Comparison of ENCODE assay signal across 14 mouse cellular contexts in the genomic region with DNA sequence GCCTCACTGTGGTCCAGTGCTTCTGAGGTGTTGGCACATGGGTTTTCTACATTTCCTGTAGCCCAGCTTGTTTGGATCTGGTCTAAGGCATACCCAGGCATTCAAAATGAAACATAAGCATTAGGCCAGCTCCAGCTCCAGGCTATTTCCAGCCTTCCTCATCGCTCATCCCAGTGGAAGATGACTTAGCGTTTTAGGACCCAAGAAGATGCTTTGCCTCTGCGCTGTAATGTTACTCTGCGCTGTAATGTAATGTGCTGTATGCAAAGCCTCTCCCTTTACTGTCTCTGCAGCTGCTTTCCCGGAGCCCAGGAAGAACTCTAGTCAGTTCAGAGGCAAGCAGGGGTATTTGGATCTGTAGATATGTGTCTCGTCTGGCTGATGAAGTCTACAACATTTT. TPM values are rescaled to one million over a fixed set of nuclear protein-coding genes. Genes with fewer than 3 reads are reported as not detected.
DNase-seq lines count a peak whose midpoint lies in the region; ATAC-seq and TF ChIP-seq lines count a peak whose summit lies in the region.
"Had no signal": no experiment of that assay in that cellular context is flagged by ENCODE, and none has a peak within 500 bp of the region (broad histone marks: within the 10 kb centered on the region; RNA-seq: fewer than 3 reads in every experiment).

No protein-coding gene starts in this region.

- no peak for DNase-seq in forebrain, embryonic 14.5 days (ENCODE audit: low spot score)
- DNase-seq in forebrain, embryonic 10.5 days (ENCODE audit: extremely low spot score, low spot score), result no peak
- no peak for DNase-seq in hindbrain, postnatal 0 days (ENCODE audit: low spot score)
- DNase-seq in hindbrain, embryonic 14.5 days (ENCODE audit: low spot score), result no peak
- no peak for DNase-seq in lung, postnatal 10 days
- no peak for DNase-seq in neural tube, embryonic 10.5 days (ENCODE audit: extremely low spot score, low spot score)

- H3K36me3 ChIP-seq in forebrain, embryonic 14.5 days (ENCODE audit: control insufficient read depth, insufficient read depth, low read length), result peaks cover 73% of the 10 kb centered on the region
- H3K36me3 ChIP-seq in forebrain, embryonic 10.5 days (replicated peaks), result peaks cover 92% of the 10 kb centered on the region
- H3K36me3 ChIP-seq in hindbrain, postnatal 0 days (ENCODE audit: insufficient read depth, low read length), result peaks cover 34% of the 10 kb centered on the region
- H3K36me3 ChIP-seq in hindbrain, embryonic 14.5 days (replicated peaks; ENCODE audit: control insufficient read depth, insufficient read depth), result peaks cover 74% of the 10 kb centered on the region
- peaks cover 20% of the 10 kb centered on the region for H3K36me3 ChIP-seq in lung, embryonic 16.5 days (ENCODE audit: control insufficient read depth, insufficient read depth, low read length)

- no peak for TF ChIP-seq CTCF in hindbrain, postnatal 0 days (IDR thresholded peaks at IDR 0.05; ENCODE audit: low read depth)

- no peak overlapping the region for H3K4me2 ChIP-seq in forebrain, embryonic 14.5 days (ENCODE audit: low read length)
- no peak overlapping the region for H3K4me2 ChIP-seq in hindbrain, postnatal 0 days (ENCODE audit: low read depth, low read length)
- H3K4me2 ChIP-seq in hindbrain, embryonic 14.5 days (replicated peaks), result no peak overlapping the region
- H3K4me2 ChIP-seq in lung, embryonic 16.5 days (ENCODE audit: low read depth, low read length), result no peak overlapping the region
- H3K4me2 ChIP-seq: hindbrain, embryonic 12.5 days; intestine, embryonic 15.5 days had no signal

- H3K4me1 ChIP-seq in forebrain, embryonic 14.5 days (ENCODE audit: control insufficient read depth, insufficient read depth, low read length), result no peaks in the 10 kb centered on the region
- 0 out of 2 replicates have a peak, but pooled peaks cover 3% of the 10 kb centered on the region for H3K4me1 ChIP-seq in forebrain, embryonic 10.5 days
- H3K4me1 ChIP-seq in hindbrain, postnatal 0 days (ENCODE audit: insufficient read depth, low read length), result no peaks in the 10 kb centered on the region
- no peaks in the 10 kb centered on the region for H3K4me1 ChIP-seq in hindbrain, embryonic 14.5 days (replicated peaks; ENCODE audit: control insufficient read depth, insufficient read depth, low read length)
- peaks cover 8% of the 10 kb centered on the region for H3K4me1 ChIP-seq in lung, embryonic 16.5 days (replicated peaks; ENCODE audit: control insufficient read depth, insufficient read depth, low read length)
- H3K4me1 ChIP-seq: embryonic facial prominence, embryonic 10.5 days had no signal

- no peak for ATAC-seq in forebrain, embryonic 14.5 days
- 0 out of 2 replicates have a peak, but pooled peaks have one; percentile 9 for ATAC-seq in hindbrain, postnatal 0 days
- no peak for ATAC-seq in hindbrain, embryonic 14.5 days (ENCODE audit: low FRiP score)
- ATAC-seq in lung, embryonic 16.5 days (ENCODE audit: low read depth), result no peak
- ATAC-seq in granulocyte monocyte progenitor cell, adult 5-6 weeks (replicated peaks; ENCODE audit: poor library complexity, severe bottlenecking), result peak; percentile 20; the same call in 1 of the 2 replicates

- no peak overlapping the region for H3K4me3 ChIP-seq in forebrain, embryonic 14.5 days (ENCODE audit: low read depth, low read length)
- no peak overlapping the region for H3K4me3 ChIP-seq in forebrain, embryonic 10.5 days
- H3K4me3 ChIP-seq in hindbrain, postnatal 0 days (ENCODE audit: low read length), result no peak overlapping the region
- no peak overlapping the region for H3K4me3 ChIP-seq in hindbrain, embryonic 14.5 days (replicated peaks; ENCODE audit: low read length)
- H3K4me3 ChIP-seq in lung, embryonic 16.5 days (ENCODE audit: low read length), result no peak overlapping the region
- H3K4me3 ChIP-seq: embryonic facial prominence, embryonic 10.5 days; heart, embryonic 10.5 days; hindbrain, embryonic 12.5 days; intestine, embryonic 15.5 days had no signal

- H3K9me3 ChIP-seq in forebrain, embryonic 14.5 days (replicated peaks; ENCODE audit: control insufficient read depth, low read length), result no peaks in the 10 kb centered on the region
- H3K9me3 ChIP-seq in forebrain, embryonic 10.5 days, result no peaks in the 10 kb centered on the region
- H3K9me3 ChIP-seq in hindbrain, postnatal 0 days (ENCODE audit: low read length), result no peaks in the 10 kb centered on the region
- no peaks in the 10 kb centered on the region for H3K9me3 ChIP-seq in hindbrain, embryonic 14.5 days (ENCODE audit: control insufficient read depth, low read length)
- no peaks in the 10 kb centered on the region for H3K9me3 ChIP-seq in lung, embryonic 16.5 days (ENCODE audit: control insufficient read depth, low read length)
- H3K9me3 ChIP-seq: embryonic facial prominence, embryonic 10.5 days; heart, embryonic 10.5 days; hindbrain, embryonic 12.5 days; intestine, embryonic 15.5 days had no signal

- H3K9ac ChIP-seq in forebrain, embryonic 14.5 days (ENCODE audit: low read length), result no peak overlapping the region
- H3K9ac ChIP-seq in hindbrain, postnatal 0 days (replicated peaks; ENCODE audit: low read length), result no peak overlapping the region
- no peak overlapping the region for H3K9ac ChIP-seq in hindbrain, embryonic 14.5 days
- H3K9ac ChIP-seq in lung, embryonic 16.5 days (ENCODE audit: low read length), result no peak overlapping the region
- H3K9ac ChIP-seq: hindbrain, embryonic 12.5 days; intestine, embryonic 15.5 days had no signal

- 91% methylated on average over 6 of the region's 6 CpGs for WGBS in forebrain, embryonic 14.5 days
- WGBS in forebrain, embryonic 10.5 days, result 91% methylated on average over 6 of the region's 6 CpGs
- WGBS in hindbrain, postnatal 0 days, result 84% methylated on average over 6 of the region's 6 CpGs
- 87% methylated on average over 6 of the region's 6 CpGs for WGBS in hindbrain, embryonic 14.5 days
- WGBS in lung, embryonic 16.5 days, result 89% methylated on average over 6 of the region's 6 CpGs

- no peaks in the 10 kb centered on the region for H3K27me3 ChIP-seq in forebrain, embryonic 14.5 days (replicated peaks; ENCODE audit: control insufficient read depth, insufficient read depth, low read length)
- no peaks in the 10 kb centered on the region for H3K27me3 ChIP-seq in forebrain, embryonic 10.5 days (ENCODE audit: poor library complexity, severe bottlenecking)
- no peaks in the 10 kb centered on the region for H3K27me3 ChIP-seq in hindbrain, postnatal 0 days (ENCODE audit: insufficient read depth, low read length)
- no peaks in the 10 kb centered on the region for H3K27me3 ChIP-seq in hindbrain, embryonic 14.5 days (ENCODE audit: control insufficient read depth, insufficient read depth, low read length)
- H3K27me3 ChIP-seq in lung, embryonic 16.5 days (ENCODE audit: control insufficient read depth, insufficient read depth, low read depth, low read length), result no peaks in the 10 kb centered on the region
- H3K27me3 ChIP-seq: hindbrain, embryonic 12.5 days; intestine, embryonic 15.5 days had no signal

- H3K27ac ChIP-seq in forebrain, embryonic 14.5 days (ENCODE audit: low read depth, low read length), result peak overlapping the region; percentile 52; the same call in 1 of the 2 replicates
- no peak overlapping the region for H3K27ac ChIP-seq in forebrain, embryonic 10.5 days
- no peak overlapping the region for H3K27ac ChIP-seq in hindbrain, postnatal 0 days
- H3K27ac ChIP-seq in hindbrain, embryonic 14.5 days, result no peak overlapping the region
- peak overlapping the region; percentile 3; the same call in 1 of the 2 replicates for H3K27ac ChIP-seq in lung, embryonic 16.5 days (ENCODE audit: low read length)
- H3K27ac ChIP-seq: embryonic facial prominence, embryonic 10.5 days; hindbrain, embryonic 12.5 days; intestine, embryonic 15.5 days had no signal

RNA-seq across cellular contexts. Expression of gene Armc10, which starts 12.4 kb away (rescaled TPM):
- polyA plus RNA-seq in forebrain, embryonic 14.5 days (2014; fragmentation: Nextera tagmentation; extraction: Ambion mirVana), result 93.3 and 101 TPM in 2 replicates
- 64.6 and 65.4 TPM in 2 replicates for polyA plus RNA-seq in forebrain, embryonic 10.5 days (2016; fragmentation: Nextera tagmentation; extraction: Ambion mirVana)
- 77.9 and 78.7 TPM in 2 replicates for total RNA-seq in hindbrain, postnatal 0 days (2014; rRNA removed)
- 32.8 and 34.4 TPM in 2 replicates for polyA plus RNA-seq in hindbrain, postnatal 0 days (2015; fragmentation: Nextera tagmentation; extraction: Ambion mirVana)
- 56.4 and 58.7 TPM in 2 replicates for polyA plus RNA-seq in hindbrain, embryonic 14.5 days (2014; fragmentation: Nextera tagmentation; extraction: Ambion mirVana)
- polyA plus RNA-seq in lung, embryonic 16.5 days (2015; fragmentation: Nextera tagmentation; extraction: Ambion mirVana), result 44.6 and 45.3 TPM in 2 replicates
- total RNA-seq in granulocyte monocyte progenitor cell, adult 5-6 weeks (2014; fragmentation: Nextera tagmentation), result 34.9 and 40.4 TPM in 2 replicates
- total RNA-seq in granulocyte monocyte progenitor cell, adult 5-6 weeks (2017), result 49.4 and 51.5 TPM in 2 replicates

RNA-seq across cellular contexts. Expression of gene Fbxl13, which starts 12.6 kb away (rescaled TPM):
- 0.10 and 0.18 TPM in 2 replicates for polyA plus RNA-seq in forebrain, embryonic 14.5 days (2014; fragmentation: Nextera tagmentation; extraction: Ambion mirVana)
- polyA plus RNA-seq in forebrain, embryonic 10.5 days (2016; fragmentation: Nextera tagmentation; extraction: Ambion mirVana), result 0.12 and 0.20 TPM in 2 replicates
- 0.16 and 0.25 TPM in 2 replicates for total RNA-seq in hindbrain, postnatal 0 days (2014; rRNA removed)
- polyA plus RNA-seq in hindbrain, postnatal 0 days (2015; fragmentation: Nextera tagmentation; extraction: Ambion mirVana), result 0.16 and 0.23 TPM in 2 replicates
- polyA plus RNA-seq in hindbrain, embryonic 14.5 days (2014; fragmentation: Nextera tagmentation; extraction: Ambion mirVana), result 0.20 TPM in 2 replicates
- polyA plus RNA-seq in lung, embryonic 16.5 days (2015; fragmentation: Nextera tagmentation; extraction: Ambion mirVana), result 0.97 and 1.6 TPM in 2 replicates
- not detected in 2 replicates for total RNA-seq in granulocyte monocyte progenitor cell, adult 5-6 weeks (2014; fragmentation: Nextera tagmentation)
- 0.43 TPM in 1 of 2 replicates, not detected in the other for total RNA-seq in granulocyte monocyte progenitor cell, adult 5-6 weeks (2017)
- total RNA-seq: adrenal gland, postnatal 25 days; ES-E14 had no signal

RNA-seq across cellular contexts. Expression of gene Napepld, which starts 43.2 kb away (rescaled TPM):
- 4.5 and 4.6 TPM in 2 replicates for polyA plus RNA-seq in forebrain, embryonic 14.5 days (2014; fragmentation: Nextera tagmentation; extraction: Ambion mirVana)
- polyA plus RNA-seq in forebrain, embryonic 10.5 days (2016; fragmentation: Nextera tagmentation; extraction: Ambion mirVana), result 10.7 TPM in 2 replicates
- total RNA-seq in hindbrain, postnatal 0 days (2014; rRNA removed), result 3.9 and 4.2 TPM in 2 replicates
- polyA plus RNA-seq in hindbrain, postnatal 0 days (2015; fragmentation: Nextera tagmentation; extraction: Ambion mirVana), result 1.4 and 1.5 TPM in 2 replicates
- 2.3 and 3.0 TPM in 2 replicates for polyA plus RNA-seq in hindbrain, embryonic 14.5 days (2014; fragmentation: Nextera tagmentation; extraction: Ambion mirVana)
- 4.7 and 5.5 TPM in 2 replicates for polyA plus RNA-seq in lung, embryonic 16.5 days (2015; fragmentation: Nextera tagmentation; extraction: Ambion mirVana)
- 5.7 and 7.2 TPM in 2 replicates for total RNA-seq in granulocyte monocyte progenitor cell, adult 5-6 weeks (2014; fragmentation: Nextera tagmentation)
- 2.8 and 4.1 TPM in 2 replicates for total RNA-seq in granulocyte monocyte progenitor cell, adult 5-6 weeks (2017)

Comparison
In these comparisons a context has a peak if more than half of its experiments do, and no peak if none do; other contexts are left out.
1. ATAC-seq: peak in hindbrain, postnatal 0 days (single experiment) and granulocyte monocyte progenitor cell, adult 5-6 weeks (single experiment); none in forebrain, embryonic 14.5 days (single experiment), hindbrain, embryonic 14.5 days (single experiment) and lung, embryonic 16.5 days (single experiment).
2. H3K27ac ChIP-seq: peak in forebrain, embryonic 14.5 days (single experiment) and lung, embryonic 16.5 days (single experiment); none in forebrain, embryonic 10.5 days (single experiment), hindbrain, postnatal 0 days (single experiment) and hindbrain, embryonic 14.5 days (single experiment).